Mouse (Mus musculus): ENCODE data around the gene Rsph3b.
"Not testable (repeated sequence)": the region's sequence is repeated elsewhere in the genome, so short reads cannot be mapped to it uniquely, and the experiment has no call there.

Rsph3b gene

GRCm38 (mm10) chr17:6947984-6948768, at the start of gene Rsph3b:
Gene Rsph3b (minus strand): TSS chr17:6948682.
- peak; percentile 88 for DNase-seq (ENCODE audit: low spot score)

GRCm38 (mm10) chr17:6997778-6998490, 49.5 kb upstream of the Rsph3b start:
- DNase-seq (ENCODE audit: low spot score) = not testable (repeated sequence)

- DNase-seq (ENCODE audit: low spot score) = not testable (repeated sequence)
Observed at GRCm38 (mm10) chr17:6996826-6997225, 48.3 kb upstream of the Rsph3b start.

- DNase-seq (ENCODE audit: low spot score) = not testable (repeated sequence)
Observed at GRCm38 (mm10) chr17:6995504-6995903, 47.0 kb upstream of the Rsph3b start.

- not testable (repeated sequence) for DNase-seq (ENCODE audit: low spot score)
Observed at GRCm38 (mm10) chr17:6986118-6986517, 37.6 kb upstream of the Rsph3b start.

GRCm38 (mm10) chr17:6980144-6980543, 31.7 kb upstream of the Rsph3b start:
- not testable (repeated sequence) for DNase-seq (ENCODE audit: low spot score)

- not testable (repeated sequence) for DNase-seq (ENCODE audit: low spot score)
Observed at GRCm38 (mm10) chr17:6979380-6979779, 30.9 kb upstream of the Rsph3b start.

- peak; percentile 12 for DNase-seq (ENCODE audit: low spot score)
Observed at GRCm38 (mm10) chr17:6978287-6979248, 30.1 kb upstream of the Rsph3b start, which contains the start of gene Gm49721. Gene Gm49721 (plus strand): TSS chr17:6978904.

GRCm38 (mm10) chr17:6974985-6975384, 26.5 kb upstream of the Rsph3b start:
- DNase-seq (ENCODE audit: low spot score) = not testable (repeated sequence)

- DNase-seq (ENCODE audit: low spot score) = not testable (repeated sequence)
Observed at GRCm38 (mm10) chr17:6972836-6973396, 24.4 kb upstream of the Rsph3b start.

GRCm38 (mm10) chr17:6971238-6971637, 22.8 kb upstream of the Rsph3b start:
- DNase-seq (ENCODE audit: low spot score) = not testable (repeated sequence)

- not testable (repeated sequence) for DNase-seq (ENCODE audit: low spot score)
Observed at GRCm38 (mm10) chr17:6970334-6970733, 21.9 kb upstream of the Rsph3b start, which contains the start of gene Rnaset2b. Gene Rnaset2b (plus strand): TSS chr17:6970634.

GRCm38 (mm10) chr17:6967673-6968072, 19.2 kb upstream of the Rsph3b start:
- DNase-seq (ENCODE audit: low spot score) = not testable (repeated sequence)

GRCm38 (mm10) chr17:6965364-6965763, 16.9 kb upstream of the Rsph3b start:
- not testable (repeated sequence) for DNase-seq (ENCODE audit: low spot score)

GRCm38 (mm10) chr17:6962936-6963335, 14.5 kb upstream of the Rsph3b start:
- not testable (repeated sequence) for DNase-seq (ENCODE audit: low spot score)

- not testable (repeated sequence) for DNase-seq (ENCODE audit: low spot score)
Observed at GRCm38 (mm10) chr17:6962339-6962738, 13.9 kb upstream of the Rsph3b start.

GRCm38 (mm10) chr17:6961181-6962000, 12.9 kb upstream of the Rsph3b start:
- peak; percentile 10 for DNase-seq (ENCODE audit: low spot score)

GRCm38 (mm10) chr17:6960776-6961175, 12.3 kb upstream of the Rsph3b start, which contains the start of gene Tagap1:
Gene Tagap1 (minus strand): TSS chr17:6961156.
- peak; percentile 14 for DNase-seq (ENCODE audit: low spot score)

GRCm38 (mm10) chr17:6960349-6960748, 11.9 kb upstream of the Rsph3b start:
- DNase-seq (ENCODE audit: low spot score) = not testable (repeated sequence)

GRCm38 (mm10) chr17:6959543-6960259, 11.2 kb upstream of the Rsph3b start:
- DNase-seq (ENCODE audit: low spot score) = not testable (repeated sequence)

Measured in MN1 (cell line).